Mouse (Mus musculus) left cerebral cortex, adult 8-10 months (tissue): Measurements from ENCODE around the gene Itch. TPM values are rescaled to one million over a fixed set of nuclear protein-coding genes. Genes with fewer than 3 reads are reported as not detected.

Source experiments
- total RNA-seq, 4 experiments: library from RNA; stranded (reverse); gene quantifications; 2 replicates each; pipeline ENCODE4 v1.2.4; 2022

The Itch gene
- total RNA-seq, 4 experiments from 2014 or later, result 49.5 to 57.9 (median 51.9) TPM

Other genes starting within 250 kb of the Itch start
- 10 to 100 TPM; 47.1 to 49.1 (median 48.8) TPM for gene Eif2s2, start 240.6 kb upstream of the Itch start, total RNA-seq
- under 1 TPM; 0.14 to 0.28 (median 0.22) TPM for gene Gm14226, start 115.2 kb upstream of the Itch start, total RNA-seq
- 10 to 100 TPM; 14.9 to 16.2 (median 15.5) TPM for gene Ahcy, start 59.0 kb upstream of the Itch start, total RNA-seq
- 100 to 1,000 TPM; 217 to 305 (median 251) TPM for gene Dynlrb1, start 103.0 kb downstream of the Itch start, total RNA-seq
- gene Map1lc3a, start 142.8 kb downstream of the Itch start, total RNA-seq, result 100 to 1,000 TPM; 303 to 332 (median 311) TPM
- gene Pigu, start 223.9 kb downstream of the Itch start, total RNA-seq, result 10 to 100 TPM; 27.4 to 30.1 (median 28.9) TPM
- gene Trp53inp2, start 247.6 kb downstream of the Itch start, total RNA-seq, result 100 to 1,000 TPM; 118 to 124 (median 121) TPM